Mouse (Mus musculus) c-Kit-positive CD71-negative TER-119-negative erythroid progenitor cells, embryonic 14.5 days (primary cell): Measurements from ENCODE around the gene Olfr154.
"Not testable (repeated sequence)": the region's sequence is repeated elsewhere in the genome, so short reads cannot be mapped to it uniquely, and the experiment has no call there.

Experiments used
- DNase-seq: peaks from one replicate; pipeline ENCODE4 v3.0.0-alpha.2; 2013; ENCODE audit warnings: low read depth

Gene Olfr154

GRCm38 (mm10) chr2:85664355-85664754 lies at the start of gene Olfr154:
TSS of gene Olfr154 (minus strand) at chr2:85664455.
- DNase-seq, result not testable (repeated sequence)

GRCm38 (mm10) chr2:85711159-85711558 lies 46.9 kb upstream of the Olfr154 start:
- no peak for DNase-seq

GRCm38 (mm10) chr2:85710680-85711079 lies 46.4 kb upstream of the Olfr154 start:
- not testable (repeated sequence) for DNase-seq

GRCm38 (mm10) chr2:85689131-85689530 lies 24.9 kb upstream of the Olfr154 start, which contains the start of gene Olfr1008:
TSS of gene Olfr1008 (plus strand) at chr2:85689431.
- no peak for DNase-seq

GRCm38 (mm10) chr2:85678667-85679066 lies 14.4 kb upstream of the Olfr154 start, which contains the start of gene Olfr1006:
TSS of gene Olfr1006 (minus strand) at chr2:85678767.
- DNase-seq, result no peak

- DNase-seq, result no peak
Observed at GRCm38 (mm10) chr2:85650604-85651003, 13.7 kb downstream of the Olfr154 start, which contains the start of gene Olfr1002. TSS of gene Olfr1002 (minus strand) at chr2:85650704.
